Mouse (Mus musculus) forebrain, embryonic 13.5 days (tissue): ENCODE results near the gene Tmem120a. TPM values are rescaled to one million over a fixed set of nuclear protein-coding genes. Genes with fewer than 3 reads are reported as not detected.
A peak's percentile ranks its signal among the peaks of the same experiment; 100 is the strongest.

Source experiments
- ATAC-seq: fragments of 200-750 bp; cut with Nextera tagmentation; 2 replicates; pipeline ENCODE4 v1.8.0; 2017
- H3K27ac ChIP-seq: fragments of 300-500 bp; sonication (generic); 2 replicates; pipeline ENCODE4 v1.5.1; 2015; ENCODE audit warnings: inconsistent platforms, mild to moderate bottlenecking, moderate library complexity
- H3K27me3 ChIP-seq: fragments of 300-500 bp; sonication (generic); 2 replicates; pipeline ENCODE4 v1.6.1; 2015; ENCODE audit warnings: mild to moderate bottlenecking, inconsistent platforms
- H3K36me3 ChIP-seq: fragments of 300-500 bp; sonication (generic); 2 replicates; pipeline ENCODE4 v1.6.1; 2015; ENCODE audit warnings: mild to moderate bottlenecking, inconsistent platforms; ENCODE audit not compliant: poor library complexity, severe bottlenecking
- H3K4me1 ChIP-seq: fragments of 300-500 bp; sonication (generic); 2 replicates; pipeline ENCODE4 v1.6.1; 2015; ENCODE audit warnings: inconsistent platforms
- H3K4me2 ChIP-seq: fragments of 300-500 bp; sonication (generic); 2 replicates; pipeline ENCODE4 v1.6.1; 2015; ENCODE audit warnings: inconsistent platforms, mild to moderate bottlenecking, moderate library complexity
- H3K4me3 ChIP-seq: fragments of 300-500 bp; sonication (generic); 2 replicates; pipeline ENCODE4 v1.5.1; 2015; ENCODE audit warnings: mild to moderate bottlenecking, inconsistent platforms
- H3K9ac ChIP-seq: fragments of 300-500 bp; sonication (generic); 2 replicates; pipeline ENCODE4 v1.6.1; 2015; ENCODE audit warnings: mild to moderate bottlenecking, inconsistent platforms
- H3K9me3 ChIP-seq: fragments of 300-500 bp; sonication (generic); replicated peaks from 2 replicates; pipeline ENCODE4 v1.6.1; 2016; ENCODE audit warnings: inconsistent platforms
- WGBS: fragments of 180-500 bp; shearing (Covaris S2); methylation state at CpG from one replicate; pipeline ENCODE4 v1.1.7; 2015; 5-methylcytosine and 5-hydroxymethylcytosine counted together
- polyA plus RNA-seq: library from polyadenylated mRNA; unstranded; fragments of >200 nt; fragmentation: Nextera tagmentation; extraction: Ambion mirVana; gene quantifications from 2 replicates; pipeline ENCODE4 v1.2.1, GENCODE M21; 2015

The Tmem120a gene
- polyA plus RNA-seq, 1 experiment from 2014 or later, result 67.0 TPM

DNA sequence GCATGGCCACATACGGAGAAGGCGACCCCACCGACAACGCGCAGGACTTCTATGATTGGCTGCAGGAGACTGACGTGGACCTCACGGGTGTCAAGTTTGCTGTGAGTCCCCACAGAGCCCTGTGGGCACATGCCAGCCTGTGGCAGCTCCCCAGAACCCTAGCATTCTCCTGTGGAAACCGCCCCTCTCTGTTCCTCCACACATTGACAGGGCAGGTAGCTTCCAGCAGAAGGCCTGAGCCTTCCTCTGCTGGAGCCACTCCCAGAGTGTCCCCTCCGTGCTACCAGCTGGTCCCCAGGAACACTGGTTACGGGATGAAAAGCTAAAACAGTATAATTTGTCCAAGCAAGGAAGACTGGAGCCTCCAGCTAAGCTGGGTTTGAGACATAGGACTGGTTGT is 14.0 kb downstream of the Tmem120a start:
- 94% methylated on average over 10 of the region's 10 CpGs for WGBS
- no peak overlapping the region for H3K4me3 ChIP-seq
- no peak overlapping the region for H3K27ac ChIP-seq
- no peaks in the 10 kb centered on the region for H3K27me3 ChIP-seq
- no peak for ATAC-seq
- peaks cover 75% of the 10 kb centered on the region for H3K36me3 ChIP-seq
- peaks cover 26% of the 10 kb centered on the region for H3K4me1 ChIP-seq
- no peak overlapping the region for H3K9ac ChIP-seq
- no peak overlapping the region for H3K4me2 ChIP-seq
- H3K9me3 ChIP-seq, result no peaks in the 10 kb centered on the region

DNA sequence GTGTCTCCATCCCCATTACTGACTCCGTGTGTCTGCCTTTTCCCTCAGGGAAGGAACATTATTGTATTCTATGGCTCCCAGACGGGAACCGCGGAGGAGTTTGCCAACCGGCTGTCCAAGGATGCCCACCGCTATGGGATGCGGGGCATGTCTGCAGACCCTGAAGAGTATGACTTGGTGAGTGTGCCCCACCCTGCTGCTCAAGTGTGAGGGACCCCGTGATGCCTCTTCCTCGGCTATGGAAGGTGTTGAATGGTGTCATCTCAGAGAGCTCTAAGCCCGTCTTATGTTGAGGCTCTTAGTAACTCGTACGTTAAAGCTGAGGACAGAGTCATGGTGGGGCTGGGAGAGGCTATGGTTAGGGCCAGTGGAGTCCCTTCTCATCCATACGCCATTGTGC is 14.9 kb downstream of the Tmem120a start:
- Histone ChIP-seq H3K9ac (no peak overlapping the region), H3K36me3 (peaks cover 66% of the 10 kb centered on the region), H3K4me2 (no peak overlapping the region), H3K4me3 (no peak overlapping the region), H3K27me3 (no peaks in the 10 kb centered on the region), H3K4me1 (peaks cover 35% of the 10 kb centered on the region), H3K9me3 (no peaks in the 10 kb centered on the region), H3K27ac (no peak overlapping the region)
- WGBS, result 96% methylated on average over 13 of the region's 13 CpGs
- ATAC-seq, result no peak

DNA sequence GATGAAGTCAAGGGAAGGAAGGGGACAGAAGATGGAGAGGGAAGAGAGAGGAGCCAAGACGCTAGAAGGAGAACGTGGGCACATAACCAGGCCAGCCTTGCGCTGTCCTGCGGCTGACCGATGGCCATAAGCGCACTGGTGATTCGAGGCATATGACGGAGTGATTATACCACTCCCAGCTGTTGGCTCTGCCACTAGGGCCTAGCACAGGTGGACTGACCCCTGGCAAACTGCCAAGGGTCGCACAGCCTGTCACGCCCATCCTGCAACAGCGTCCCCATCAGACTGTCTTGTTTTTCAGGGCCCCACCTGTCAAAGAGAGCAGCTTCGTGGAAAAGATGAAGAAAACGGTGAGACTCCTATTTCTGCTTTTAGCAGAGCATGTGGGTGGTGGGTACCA is 15.9 kb downstream of the Tmem120a start:
- Histone ChIP-seq H3K4me2 (no peak overlapping the region), H3K9me3 (no peaks in the 10 kb centered on the region), H3K36me3 (peaks cover 56% of the 10 kb centered on the region), H3K9ac (no peak overlapping the region), H3K27ac (no peak overlapping the region), H3K27me3 (no peaks in the 10 kb centered on the region), H3K4me1 (peaks cover 45% of the 10 kb centered on the region), H3K4me3 (no peak overlapping the region)
- 95% methylated on average over 13 of the region's 13 CpGs for WGBS
- ATAC-seq, result no peak

DNA sequence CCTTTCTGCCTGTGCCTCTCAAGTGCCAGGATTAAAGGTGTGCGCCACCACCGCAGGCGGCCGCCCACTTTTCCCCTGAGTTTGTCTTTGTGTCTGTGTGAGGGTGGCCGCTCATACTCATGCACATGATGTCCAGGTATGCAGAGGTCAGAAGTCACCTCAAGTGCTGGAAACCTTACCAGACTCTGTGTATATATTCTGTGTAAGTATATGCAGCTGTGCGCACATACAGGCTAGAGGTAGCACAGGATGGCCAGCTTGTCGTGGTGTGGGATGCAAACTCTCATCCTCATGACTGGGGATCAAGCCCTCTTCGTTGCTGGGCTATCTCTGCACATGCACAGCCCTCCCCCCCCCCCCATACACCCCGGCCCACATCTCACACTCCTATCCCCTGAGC is 16.4 kb downstream of the Tmem120a start:
- 93% methylated on average over 9 of the region's 9 CpGs for WGBS
- no peak for ATAC-seq
- Histone ChIP-seq H3K4me3 (no peak overlapping the region), H3K36me3 (peaks cover 51% of the 10 kb centered on the region), H3K9ac (no peak overlapping the region), H3K4me1 (peaks cover 49% of the 10 kb centered on the region), H3K9me3 (no peaks in the 10 kb centered on the region), H3K4me2 (no peak overlapping the region), H3K27ac (no peak overlapping the region), H3K27me3 (no peaks in the 10 kb centered on the region)

DNA sequence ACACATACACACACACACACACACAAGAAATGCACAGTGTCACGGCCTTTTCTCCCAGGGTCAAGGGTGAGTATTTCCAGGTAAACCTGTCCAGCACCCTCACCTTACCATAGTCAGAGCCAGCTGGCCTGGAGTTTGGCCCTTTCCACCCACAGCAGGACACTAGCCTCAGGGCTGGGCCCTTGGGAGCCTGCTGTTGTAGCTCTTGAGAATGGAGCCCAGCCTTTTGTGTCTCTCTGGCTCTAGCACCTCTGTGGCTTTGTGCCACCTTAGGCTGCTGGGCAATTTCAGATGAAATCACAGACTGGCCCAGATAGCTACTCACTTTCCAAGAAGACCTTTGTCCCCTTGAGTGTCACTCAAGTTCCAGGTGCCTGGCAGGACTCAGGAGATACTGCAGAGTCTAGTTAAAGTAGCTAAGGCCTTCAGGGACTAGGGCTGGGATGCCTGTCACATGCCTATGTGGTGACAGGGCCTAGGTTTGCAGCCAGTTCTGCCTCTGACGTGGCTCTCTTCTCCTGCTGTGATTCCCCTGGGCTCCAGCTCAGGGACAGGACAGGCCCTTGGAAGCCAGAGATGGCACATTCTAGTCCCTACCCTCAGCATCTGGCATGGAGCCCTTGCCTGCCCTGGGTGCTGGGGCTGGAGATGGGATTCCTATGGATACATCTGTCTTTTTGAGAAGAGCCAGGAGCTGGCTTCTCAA is 17.5 kb downstream of the Tmem120a start:
- H3K4me3 ChIP-seq, result peak overlapping the region; percentile 38
- ATAC-seq, result no peak
- peaks cover 40% of the 10 kb centered on the region for H3K36me3 ChIP-seq

DNA sequence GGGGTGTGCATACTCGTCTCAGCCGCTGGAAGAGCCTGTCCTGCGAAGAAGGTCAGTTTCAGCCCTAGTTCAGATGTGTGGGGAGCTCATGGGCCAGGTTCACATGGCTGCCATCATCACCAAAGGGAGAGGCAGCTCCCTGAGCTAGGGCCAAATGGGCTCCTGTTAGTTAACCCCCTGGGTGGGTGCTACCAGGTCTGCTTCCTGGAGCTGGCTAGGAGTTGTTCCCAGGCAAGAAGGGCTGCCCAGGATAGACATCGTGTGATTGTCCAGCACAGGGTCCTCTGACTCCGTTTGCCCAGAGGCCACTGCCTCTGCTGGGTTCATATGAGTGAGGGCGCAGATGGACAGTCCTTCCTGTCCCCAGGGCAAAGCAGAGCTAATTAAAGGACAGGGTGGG is 18.3 kb downstream of the Tmem120a start:
- H3K4me1 ChIP-seq, result peaks cover 60% of the 10 kb centered on the region
- no peak for ATAC-seq
- H3K36me3 ChIP-seq, result peaks cover 34% of the 10 kb centered on the region
- no peaks in the 10 kb centered on the region for H3K9me3 ChIP-seq
- H3K27ac ChIP-seq, result peak overlapping the region; percentile 99
- H3K27me3 ChIP-seq, result no peaks in the 10 kb centered on the region
- WGBS, result 21% methylated on average over 6 of the region's 6 CpGs
- peak overlapping the region; percentile 68 for H3K4me2 ChIP-seq
- peak overlapping the region; percentile 69 for H3K9ac ChIP-seq
- peak overlapping the region; percentile 38 for H3K4me3 ChIP-seq

More for the DNA sequence above, 17.5 kb downstream of the Tmem120a start:
- 74% methylated on average over 2 of the region's 2 CpGs for WGBS
- Histone ChIP-seq H3K9ac (peak overlapping the region; percentile 69), H3K27me3 (no peaks in the 10 kb centered on the region), H3K4me1 (peaks cover 59% of the 10 kb centered on the region), H3K9me3 (no peaks in the 10 kb centered on the region), H3K27ac (peak overlapping the region; percentile 99), H3K4me2 (peak overlapping the region; percentile 68)

DNA sequence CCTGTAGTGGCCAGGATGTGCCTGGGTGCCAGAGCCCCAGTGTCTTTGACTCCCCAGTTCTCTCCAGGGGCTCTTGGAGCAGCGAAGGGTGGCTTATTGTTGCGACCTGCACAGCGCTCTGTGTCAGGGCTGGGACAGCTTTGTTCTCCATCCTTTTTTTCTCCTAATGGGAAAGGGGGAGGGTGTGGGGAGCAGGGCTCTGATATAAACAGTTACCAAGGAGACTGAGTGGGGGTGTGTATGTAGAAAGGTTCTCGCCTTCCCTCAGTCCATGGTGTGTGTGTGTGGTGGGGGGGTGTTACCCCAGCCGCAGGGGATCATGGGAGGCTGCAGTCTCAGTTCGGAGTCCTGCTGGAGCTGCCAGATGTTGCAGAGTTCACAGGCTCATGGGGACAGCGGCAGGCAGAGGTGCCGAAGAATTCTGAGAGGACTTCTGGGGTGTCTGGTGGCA is 18.8 kb downstream of the Tmem120a start:
- H3K36me3 ChIP-seq, result peaks cover 29% of the 10 kb centered on the region
- peak overlapping the region; percentile 68 for H3K4me2 ChIP-seq
- ATAC-seq, result peak; percentile 94
- H3K9me3 ChIP-seq, result no peaks in the 10 kb centered on the region
- no peaks in the 10 kb centered on the region for H3K27me3 ChIP-seq
- H3K4me3 ChIP-seq, result peak overlapping the region; percentile 38
- H3K4me1 ChIP-seq, result peaks cover 60% of the 10 kb centered on the region
- under 1% methylated on average over 8 of the region's 8 CpGs for WGBS
- H3K27ac ChIP-seq, result peak overlapping the region; percentile 99
- peak overlapping the region; percentile 69 for H3K9ac ChIP-seq

DNA sequence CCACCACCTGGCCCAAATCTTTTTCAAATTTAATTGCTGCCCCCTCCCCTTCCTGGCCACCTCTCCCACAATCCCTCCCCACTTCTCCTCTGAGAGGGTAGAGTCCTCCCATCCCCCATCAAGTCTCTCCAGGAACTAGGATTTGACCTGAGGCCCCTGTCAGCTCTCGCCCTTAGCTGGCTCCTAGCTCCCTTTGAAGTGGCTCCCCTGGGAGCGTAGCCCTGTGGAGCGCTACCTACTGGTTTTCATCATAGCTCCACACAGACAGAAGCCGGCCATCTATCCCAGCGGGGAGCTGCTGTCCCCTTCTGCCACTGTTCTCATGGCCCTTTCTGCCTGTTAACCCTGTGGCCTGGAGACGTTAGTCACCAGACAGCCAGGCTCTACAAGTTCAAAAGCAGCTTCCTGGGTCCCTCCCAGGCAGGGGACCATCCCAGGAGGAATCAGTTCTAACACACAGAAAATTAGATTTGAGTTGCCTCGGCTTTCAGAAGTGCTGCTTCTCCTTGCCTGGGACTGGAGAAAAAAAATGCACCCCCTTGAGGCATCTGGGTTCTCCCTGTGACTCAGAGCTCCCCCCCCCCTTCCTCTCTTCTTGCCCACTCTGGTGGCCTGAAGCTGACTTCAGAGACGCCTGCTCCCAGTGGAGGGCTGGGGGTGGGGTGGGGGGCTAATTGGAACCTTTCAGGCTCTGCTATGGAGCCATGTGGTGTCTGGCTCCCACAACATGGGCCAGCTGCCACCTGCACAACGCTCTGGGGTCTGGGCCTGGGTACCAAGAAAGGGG is 19.5 kb downstream of the Tmem120a start:
- Histone ChIP-seq H3K27ac (peak overlapping the region; percentile 99), H3K4me3 (peak overlapping the region; percentile 38), H3K4me2 (peak overlapping the region; percentile 68), H3K4me1 (peaks cover 63% of the 10 kb centered on the region), H3K9ac (peak overlapping the region; percentile 69), H3K9me3 (no peaks in the 10 kb centered on the region), H3K36me3 (peaks cover 22% of the 10 kb centered on the region), H3K27me3 (no peaks in the 10 kb centered on the region)
- peak; percentile 86 for ATAC-seq
- WGBS, result 2% methylated on average over 8 of the region's 9 CpGs

DNA sequence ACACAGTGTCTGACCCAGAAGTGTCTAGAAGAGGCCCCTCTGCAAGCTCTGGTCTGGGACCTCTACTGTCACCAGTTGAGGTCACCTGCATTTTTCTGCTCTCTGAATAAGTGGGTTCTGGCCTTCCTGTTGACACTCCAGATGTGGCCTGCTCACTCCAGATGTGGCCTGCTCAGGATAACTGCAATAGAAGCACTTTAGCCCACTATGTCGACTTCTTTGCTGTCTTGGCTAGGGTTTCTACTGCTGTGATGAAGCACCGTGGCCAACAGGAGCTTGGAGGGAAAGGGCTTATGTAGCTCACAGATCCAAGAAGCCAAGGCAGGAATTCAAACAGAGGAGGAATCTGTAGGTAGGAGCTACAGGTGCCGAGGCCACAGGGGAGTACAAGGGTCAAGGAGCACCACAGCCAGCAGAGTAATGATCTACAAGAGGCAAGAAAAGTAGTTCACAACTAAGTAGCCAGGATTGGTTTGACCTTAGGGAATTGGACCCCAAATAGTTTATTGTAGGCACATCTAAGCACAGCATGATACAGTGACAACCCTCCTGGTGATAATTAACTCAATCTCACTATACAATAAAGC is 21.0 kb downstream of the Tmem120a start:
- ATAC-seq, result no peak
- no peaks in the 10 kb centered on the region for H3K9me3 ChIP-seq
- no peak overlapping the region for H3K4me3 ChIP-seq
- no peak overlapping the region for H3K4me2 ChIP-seq
- 78% methylated on average over 3 of the region's 3 CpGs for WGBS
- H3K27ac ChIP-seq, result no peak overlapping the region
- no peaks in the 10 kb centered on the region for H3K27me3 ChIP-seq
- H3K36me3 ChIP-seq, result peaks cover 14% of the 10 kb centered on the region
- H3K4me1 ChIP-seq, result peaks cover 64% of the 10 kb centered on the region
- H3K9ac ChIP-seq, result no peak overlapping the region

DNA sequence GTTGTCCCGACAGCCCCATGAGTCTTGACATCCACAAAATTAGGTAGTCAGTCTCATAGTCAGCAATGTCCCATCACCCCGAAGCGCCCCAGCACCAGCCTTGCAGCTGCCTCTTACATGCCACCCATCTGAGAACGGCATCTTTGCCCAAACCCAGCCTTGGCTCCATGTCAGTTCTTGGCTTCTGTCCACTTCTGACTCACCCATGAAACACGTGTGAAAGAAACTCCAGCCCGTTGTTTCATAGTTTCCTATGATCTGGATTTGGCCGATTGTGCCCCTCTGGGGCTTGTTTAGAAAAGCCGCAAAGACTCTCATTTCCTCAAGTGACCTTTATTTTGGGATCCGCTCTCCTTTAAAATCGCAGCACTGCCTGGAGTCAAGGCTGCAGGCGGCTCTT is 22.1 kb downstream of the Tmem120a start:
- ATAC-seq, result no peak

DNA sequence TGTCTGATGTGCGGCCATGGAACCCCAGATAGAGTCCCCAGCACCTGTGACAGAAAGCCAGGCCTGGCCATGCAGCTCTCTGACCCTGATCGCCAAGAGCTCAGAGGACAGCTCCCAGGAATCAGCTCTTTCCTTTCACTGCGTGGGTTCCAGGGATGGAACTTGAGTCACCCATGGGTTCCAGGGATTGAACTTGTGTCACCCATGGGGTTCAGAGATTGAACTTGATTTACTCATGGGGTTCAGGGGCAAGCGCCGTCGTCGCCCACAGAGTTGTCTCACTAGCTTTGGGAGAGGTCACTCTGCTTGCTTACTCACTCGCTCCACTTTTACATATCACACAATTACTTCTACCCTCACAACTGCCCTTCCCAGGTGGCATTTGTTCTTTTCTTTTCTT is 23.2 kb downstream of the Tmem120a start:
- Histone ChIP-seq H3K9ac (no peak overlapping the region), H3K4me1 (peaks cover 46% of the 10 kb centered on the region), H3K4me2 (no peak overlapping the region), H3K4me3 (no peak overlapping the region), H3K27ac (no peak overlapping the region), H3K9me3 (no peaks in the 10 kb centered on the region), H3K27me3 (no peaks in the 10 kb centered on the region), H3K36me3 (peaks cover 29% of the 10 kb centered on the region)
- 94% methylated on average over 8 of the region's 8 CpGs for WGBS
- no peak for ATAC-seq

More for the DNA sequence above, 22.1 kb downstream of the Tmem120a start:
- Histone ChIP-seq H3K4me3 (no peak overlapping the region), H3K27me3 (no peaks in the 10 kb centered on the region), H3K4me1 (peaks cover 56% of the 10 kb centered on the region), H3K27ac (0 out of 2 replicates have a peak overlapping the region, but pooled peaks have one; percentile 14), H3K36me3 (peaks cover 18% of the 10 kb centered on the region), H3K9ac (no peak overlapping the region), H3K4me2 (no peak overlapping the region; the same call in 1 of the 2 replicates), H3K9me3 (no peaks in the 10 kb centered on the region)
- 74% methylated on average over 11 of the region's 11 CpGs for WGBS

DNA sequence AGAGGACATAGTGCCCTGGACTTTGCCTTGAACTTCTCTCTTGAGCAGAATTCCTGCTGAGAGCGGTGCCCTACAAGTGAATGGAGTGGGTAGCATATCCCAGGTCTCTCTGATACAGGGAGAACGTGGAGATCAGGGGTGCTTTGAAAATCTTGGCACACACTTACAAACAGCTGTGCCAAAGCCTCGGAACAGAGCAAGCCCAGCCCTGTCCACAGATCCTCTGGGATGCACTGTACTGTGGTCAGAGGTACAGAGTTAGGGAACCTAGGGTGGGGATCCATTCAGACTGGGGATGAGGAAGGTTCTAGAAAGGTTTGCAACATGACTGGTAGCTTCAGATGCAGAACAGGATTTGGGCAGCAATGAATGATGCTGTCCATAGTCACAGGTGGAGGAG is 24.1 kb downstream of the Tmem120a start:
- ATAC-seq, result no peak

More for the DNA sequence above, 24.1 kb downstream of the Tmem120a start:
- 85% methylated on average over 3 of the region's 3 CpGs for WGBS
- no peak overlapping the region for H3K9ac ChIP-seq
- H3K4me3 ChIP-seq, result no peak overlapping the region
- peaks cover 36% of the 10 kb centered on the region for H3K4me1 ChIP-seq
- H3K9me3 ChIP-seq, result no peaks in the 10 kb centered on the region
- H3K27ac ChIP-seq, result no peak overlapping the region
- peaks cover 35% of the 10 kb centered on the region for H3K36me3 ChIP-seq
- no peak overlapping the region for H3K4me2 ChIP-seq
- H3K27me3 ChIP-seq, result no peaks in the 10 kb centered on the region
